Mouse (Mus musculus): Measurements from ENCODE around the gene Fgd2.

The Fgd2 gene

GRCm38 (mm10) chr17:29397480-29398433 lies 37.0 kb downstream of the Fgd2 start:
- DNase-seq (ENCODE audit: low read depth, low spot score) = peak; percentile 72

- no peak for DNase-seq (ENCODE audit: low read depth, low spot score)
Measured at GRCm38 (mm10) chr17:29398434-29399026, 37.8 kb downstream of the Fgd2 start.

GRCm38 (mm10) chr17:29399241-29399910 lies 38.7 kb downstream of the Fgd2 start:
- peak; percentile 94 for DNase-seq (ENCODE audit: low read depth, low spot score)

- no peak for DNase-seq (ENCODE audit: low read depth, low spot score)
Measured at GRCm38 (mm10) chr17:29400044-29400443, 39.3 kb downstream of the Fgd2 start.

- no peak for DNase-seq (ENCODE audit: low read depth, low spot score)
Measured at GRCm38 (mm10) chr17:29401741-29402268, 41.1 kb downstream of the Fgd2 start.

- DNase-seq (ENCODE audit: low read depth, low spot score) = no peak
Measured at GRCm38 (mm10) chr17:29403179-29403578, 42.5 kb downstream of the Fgd2 start.

- DNase-seq (ENCODE audit: low read depth, low spot score) = peak; percentile 70
Measured at GRCm38 (mm10) chr17:29405501-29405900, 44.8 kb downstream of the Fgd2 start.

GRCm38 (mm10) chr17:29406077-29406476 lies 45.4 kb downstream of the Fgd2 start:
- DNase-seq (ENCODE audit: low read depth, low spot score) = no peak

- no peak for DNase-seq (ENCODE audit: low read depth, low spot score)
Measured at GRCm38 (mm10) chr17:29407405-29407804, 46.7 kb downstream of the Fgd2 start.

GRCm38 (mm10) chr17:29408364-29408763 lies 47.6 kb downstream of the Fgd2 start:
- DNase-seq (ENCODE audit: low read depth, low spot score) = no peak

- no peak for DNase-seq (ENCODE audit: low read depth, low spot score)
Measured at GRCm38 (mm10) chr17:29409800-29410343, 49.2 kb downstream of the Fgd2 start.

- DNase-seq (ENCODE audit: low read depth, low spot score) = no peak
Measured at GRCm38 (mm10) chr17:29411821-29412425, 51.2 kb downstream of the Fgd2 start.

GRCm38 (mm10) chr17:29414566-29414965 lies 53.9 kb downstream of the Fgd2 start:
- DNase-seq (ENCODE audit: low read depth, low spot score) = no peak

GRCm38 (mm10) chr17:29415761-29416662 lies 55.3 kb downstream of the Fgd2 start:
- DNase-seq (ENCODE audit: low read depth, low spot score) = no peak

GRCm38 (mm10) chr17:29416757-29417156 lies 56.0 kb downstream of the Fgd2 start:
- DNase-seq (ENCODE audit: low read depth, low spot score) = peak; percentile 43

GRCm38 (mm10) chr17:29418758-29419380 lies 58.2 kb downstream of the Fgd2 start:
- peak; percentile 42 for DNase-seq (ENCODE audit: low read depth, low spot score)

- no peak for DNase-seq (ENCODE audit: low read depth, low spot score)
Measured at GRCm38 (mm10) chr17:29419976-29420739, 59.4 kb downstream of the Fgd2 start.

- no peak for DNase-seq (ENCODE audit: low read depth, low spot score)
Measured at GRCm38 (mm10) chr17:29421319-29421718, 60.6 kb downstream of the Fgd2 start.

- DNase-seq (ENCODE audit: low read depth, low spot score) = peak; percentile 71
Measured at GRCm38 (mm10) chr17:29422337-29422736, 61.6 kb downstream of the Fgd2 start.

All from ZHBTc4 (cell line).